Mouse (Mus musculus) forebrain, postnatal 0 days (tissue): ENCODE data around the gene Dnmt3b. TPM values are rescaled to one million over a fixed set of nuclear protein-coding genes. Genes with fewer than 3 reads are reported as not detected.

Experiments used
- ATAC-seq: fragments of 200-750 bp; cut with Nextera tagmentation; 2 replicates; pipeline ENCODE4 v1.8.0; 2017; ENCODE audit warnings: mild to moderate bottlenecking, moderate library complexity
- DNase-seq: peaks from one replicate; pipeline ENCODE4 v3.0.0-alpha.2; 2015
- H3K27ac ChIP-seq: fragments of 300-500 bp; sonication (generic); 2 replicates; pipeline ENCODE4 v1.5.1; 2014; ENCODE audit warnings: low read depth, mild to moderate bottlenecking, antibody characterized with exemption, low read length, moderate library complexity, mixed read lengths
- H3K27me3 ChIP-seq: fragments of 300-500 bp; sonication (generic); 2 replicates; pipeline ENCODE4 v1.6.1; 2014; ENCODE audit warnings: mild to moderate bottlenecking, low read length, mixed read lengths; ENCODE audit not compliant: insufficient read depth
- H3K36me3 ChIP-seq: fragments of 300-500 bp; sonication (generic); 2 replicates; pipeline ENCODE4 v1.6.1; 2014; ENCODE audit warnings: mild to moderate bottlenecking, moderate library complexity; ENCODE audit not compliant: insufficient read depth
- H3K4me1 ChIP-seq: fragments of 300-500 bp; sonication (generic); 2 replicates; pipeline ENCODE4 v1.6.1; 2014; ENCODE audit warnings: antibody characterized with exemption; ENCODE audit not compliant: insufficient read depth
- H3K4me2 ChIP-seq: fragments of 300-500 bp; sonication (generic); 2 replicates; pipeline ENCODE4 v1.6.1; 2014; ENCODE audit warnings: low read depth, mild to moderate bottlenecking, moderate library complexity
- H3K4me3 ChIP-seq: fragments of 300-500 bp; sonication (generic); 2 replicates; pipeline ENCODE4 v1.5.1; 2014; ENCODE audit warnings: low read depth, low read length, mixed read lengths
- H3K9ac ChIP-seq: fragments of 300-500 bp; sonication (generic); 2 replicates; pipeline ENCODE4 v1.6.1; 2014; ENCODE audit warnings: mild to moderate bottlenecking
- H3K9me3 ChIP-seq: fragments of 300-500 bp; sonication (generic); 2 replicates; pipeline ENCODE4 v1.6.1; 2016; ENCODE audit warnings: low read length
- CTCF ChIP-seq: sonication (generic); IDR thresholded peaks from 2 replicates; pipeline ENCODE4 v1.5.1; 2016; ENCODE audit warnings: antibody characterized with exemption, control low read depth, low read depth
- WGBS: fragments of 180-500 bp; shearing (Covaris S2); extraction: QIAGEN DNeasy Blood & Tissue Kit; methylation state at CpG from one replicate; pipeline ENCODE4 v1.1.7; 2014; 5-methylcytosine and 5-hydroxymethylcytosine counted together
- polyA plus RNA-seq: library from polyadenylated mRNA; unstranded; fragments of >200 nt; fragmentation: Nextera tagmentation; extraction: Ambion mirVana; gene quantifications from 2 replicates; pipeline ENCODE4 v1.2.1, GENCODE M21; 2015
- total RNA-seq: library from RNA; depleted of rRNA; stranded (reverse); fragments of >200 nt; gene quantifications from 2 replicates; pipeline ENCODE4 v1.2.3, GENCODE M21; 2014

The Dnmt3b gene
- total and polyA plus RNA-seq, 2 experiments from 2014 or later: 1.9 to 3.9 TPM

GRCm38 (mm10) chr2:153609058-153609457 is 40.2 kb upstream of the Dnmt3b start:
- no peak overlapping the region for H3K4me2 ChIP-seq
- no peaks in the 10 kb centered on the region for H3K4me1 ChIP-seq
- H3K9ac ChIP-seq: no peak overlapping the region
- H3K4me3 ChIP-seq: no peak overlapping the region
- DNase-seq (no peak), ATAC-seq (no peak)
- no peaks in the 10 kb centered on the region for H3K9me3 ChIP-seq
- no peaks in the 10 kb centered on the region for H3K36me3 ChIP-seq
- no peak for TF ChIP-seq CTCF
- WGBS: 64% methylated on average over 8 of the region's 8 CpGs
- no peaks in the 10 kb centered on the region for H3K27me3 ChIP-seq
- no peak overlapping the region for H3K27ac ChIP-seq

- no peak overlapping the region for H3K4me2 ChIP-seq
- no peaks in the 10 kb centered on the region for H3K27me3 ChIP-seq
- DNase-seq (peak; percentile 86), ATAC-seq (peak; percentile 42)
- no peaks in the 10 kb centered on the region for H3K4me1 ChIP-seq
- no peaks in the 10 kb centered on the region for H3K9me3 ChIP-seq
- peak overlapping the region; percentile 50; the same call in 1 of the 2 replicates for H3K27ac ChIP-seq
- no peaks in the 10 kb centered on the region for H3K36me3 ChIP-seq
- H3K4me3 ChIP-seq: no peak overlapping the region
- TF ChIP-seq CTCF: peak; percentile 81
- 8% methylated on average over 9 of the region's 9 CpGs for WGBS
- H3K9ac ChIP-seq: no peak overlapping the region
Measured at GRCm38 (mm10) chr2:153609548-153609947, 39.7 kb upstream of the Dnmt3b start.

GRCm38 (mm10) chr2:153610426-153611240 is 38.6 kb upstream of the Dnmt3b start:
- H3K9ac ChIP-seq: peak overlapping the region; percentile 18
- H3K27me3 ChIP-seq: no peaks in the 10 kb centered on the region
- peak; percentile 73 for DNase-seq
- peak; percentile 73 for ATAC-seq
- WGBS: 10% methylated on average over 14 of the region's 14 CpGs
- H3K4me2 ChIP-seq: no peak overlapping the region
- no peaks in the 10 kb centered on the region for H3K4me1 ChIP-seq
- no peak overlapping the region for H3K4me3 ChIP-seq
- no peaks in the 10 kb centered on the region for H3K36me3 ChIP-seq
- TF ChIP-seq CTCF: no peak; the same call in 1 of the 2 replicates
- peak overlapping the region; percentile 82 for H3K27ac ChIP-seq
- H3K9me3 ChIP-seq: no peaks in the 10 kb centered on the region

- ATAC-seq (no peak; the same call in 1 of the 2 replicates), DNase-seq (no peak)
- Histone ChIP-seq H3K4me1 (no peaks in the 10 kb centered on the region), H3K27ac (peak overlapping the region; percentile 82), H3K9me3 (no peaks in the 10 kb centered on the region), H3K27me3 (no peaks in the 10 kb centered on the region), H3K36me3 (no peaks in the 10 kb centered on the region), H3K4me3 (no peak overlapping the region), H3K4me2 (no peak overlapping the region), H3K9ac (peak overlapping the region; percentile 18)
- WGBS: 69% methylated on average over 7 of the region's 7 CpGs
- no peak for TF ChIP-seq CTCF
Measured at GRCm38 (mm10) chr2:153611241-153611630, 38.0 kb upstream of the Dnmt3b start.

- ATAC-seq (no peak), DNase-seq (no peak)
- Histone ChIP-seq H3K9me3 (no peaks in the 10 kb centered on the region), H3K27me3 (no peaks in the 10 kb centered on the region), H3K4me3 (no peak overlapping the region), H3K9ac (no peak overlapping the region), H3K36me3 (peaks cover 1% of the 10 kb centered on the region; the same call in 1 of the 2 replicates), H3K4me1 (no peaks in the 10 kb centered on the region), H3K4me2 (no peak overlapping the region), H3K27ac (0 out of 2 replicates have a peak overlapping the region, but pooled peaks have one; percentile 3)
- no peak for TF ChIP-seq CTCF
- WGBS: 95% methylated on average over 1 of the region's 1 CpGs
Measured at GRCm38 (mm10) chr2:153611743-153612142, 37.5 kb upstream of the Dnmt3b start.

GRCm38 (mm10) chr2:153612594-153613281 is 36.5 kb upstream of the Dnmt3b start:
- 27% methylated on average over 3 of the region's 3 CpGs for WGBS
- Histone ChIP-seq H3K9ac (no peak overlapping the region; the same call in 1 of the 2 replicates), H3K36me3 (peaks cover 11% of the 10 kb centered on the region; the same call in 1 of the 2 replicates), H3K9me3 (no peaks in the 10 kb centered on the region), H3K27ac (no peak overlapping the region), H3K4me1 (no peaks in the 10 kb centered on the region), H3K4me3 (no peak overlapping the region), H3K4me2 (no peak overlapping the region), H3K27me3 (no peaks in the 10 kb centered on the region)
- DNase-seq (peak; percentile 22), ATAC-seq (no peak)
- no peak for TF ChIP-seq CTCF

DNA sequence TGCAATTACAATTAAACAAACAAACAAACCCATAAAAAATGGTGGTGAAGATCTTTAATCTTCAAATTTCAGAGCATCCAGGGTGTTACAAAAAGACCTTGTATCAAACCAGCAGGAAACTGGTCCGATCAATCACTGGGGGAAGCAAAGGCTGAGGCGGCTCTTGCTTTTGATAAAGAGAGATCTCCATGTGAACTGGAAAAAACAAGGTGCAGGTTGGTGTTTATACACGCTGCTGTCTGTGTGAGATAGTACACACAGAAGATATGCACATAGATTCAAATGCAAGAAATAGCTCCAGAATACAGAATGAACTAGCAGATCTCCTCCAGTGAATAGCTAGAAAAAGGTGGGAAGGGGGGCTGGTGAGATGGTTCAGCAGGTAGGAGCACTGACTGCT is 32.4 kb upstream of the Dnmt3b start:
- no peak overlapping the region for H3K4me2 ChIP-seq
- H3K9ac ChIP-seq: no peak overlapping the region
- H3K4me1 ChIP-seq: no peaks in the 10 kb centered on the region
- WGBS: 94% methylated on average over 3 of the region's 3 CpGs
- no peaks in the 10 kb centered on the region for H3K27me3 ChIP-seq
- H3K27ac ChIP-seq: no peak overlapping the region
- H3K36me3 ChIP-seq: peaks cover 52% of the 10 kb centered on the region
- no peaks in the 10 kb centered on the region for H3K9me3 ChIP-seq
- DNase-seq (no peak), ATAC-seq (no peak)
- TF ChIP-seq CTCF: no peak
- H3K4me3 ChIP-seq: no peak overlapping the region
